Mouse (Mus musculus): Measurements from ENCODE around the gene Myt1l.

DNA sequence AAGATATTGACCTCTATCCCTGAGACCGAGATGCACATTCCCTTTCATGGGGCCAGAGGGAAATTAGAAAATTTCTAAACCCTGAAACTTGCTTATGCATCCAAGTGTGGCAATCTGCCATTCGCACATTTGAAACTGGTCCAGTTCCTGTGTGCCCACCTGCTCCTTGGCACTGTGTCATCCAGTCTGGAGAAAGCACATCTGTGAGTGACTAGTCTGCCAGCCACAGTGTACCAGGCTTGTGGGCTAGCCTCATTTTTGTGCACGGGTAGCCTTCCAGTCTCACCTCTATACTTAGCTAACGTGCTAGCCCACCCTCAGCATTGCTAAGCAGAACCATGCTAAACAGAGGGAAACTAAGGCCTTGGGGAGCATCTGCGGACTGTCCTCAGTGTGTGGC lies 356.2 kb downstream of the Myt1l start:
- TF ChIP-seq CTCF (IDR thresholded peaks at IDR 0.05; ENCODE audit: borderline replicate concordance, extremely low read depth, insufficient read depth, insufficient read length) (no peak), POLR2A (IDR thresholded peaks at IDR 0.05; ENCODE audit: borderline replicate concordance, extremely low read depth, insufficient read depth, insufficient read length, poor library complexity, severe bottlenecking) (no peak)

Measured in brain, embryonic 14.5 days (tissue).